Mouse (Mus musculus): Measurements from ENCODE around the gene Actn4.
A peak's percentile ranks its signal among the peaks of the same experiment; 100 is the strongest.

The Actn4 gene

DNA sequence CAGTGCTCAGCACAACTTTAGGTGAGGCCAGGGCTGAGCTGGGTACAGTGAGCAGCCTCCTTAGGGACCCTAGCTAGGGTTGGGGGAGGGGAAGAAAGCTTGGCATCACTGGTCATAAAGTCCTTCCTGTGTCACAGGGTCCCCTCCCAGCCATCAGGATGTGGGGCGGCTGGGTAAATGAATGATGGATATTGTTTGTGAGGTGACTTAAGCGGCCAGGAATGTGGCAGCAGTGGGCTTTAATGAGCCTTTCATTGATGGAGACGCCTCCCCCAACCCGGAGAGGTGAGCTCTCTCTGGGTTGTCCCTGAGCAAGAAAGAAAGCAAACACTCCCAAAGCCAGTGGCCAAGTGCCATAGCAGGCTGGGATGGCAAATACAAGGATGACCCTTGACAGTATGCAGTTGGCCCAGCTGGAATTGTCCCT lies 38.3 kb downstream of the Actn4 start:
- DNase-seq (ENCODE audit: low spot score): peak; percentile 61

DNA sequence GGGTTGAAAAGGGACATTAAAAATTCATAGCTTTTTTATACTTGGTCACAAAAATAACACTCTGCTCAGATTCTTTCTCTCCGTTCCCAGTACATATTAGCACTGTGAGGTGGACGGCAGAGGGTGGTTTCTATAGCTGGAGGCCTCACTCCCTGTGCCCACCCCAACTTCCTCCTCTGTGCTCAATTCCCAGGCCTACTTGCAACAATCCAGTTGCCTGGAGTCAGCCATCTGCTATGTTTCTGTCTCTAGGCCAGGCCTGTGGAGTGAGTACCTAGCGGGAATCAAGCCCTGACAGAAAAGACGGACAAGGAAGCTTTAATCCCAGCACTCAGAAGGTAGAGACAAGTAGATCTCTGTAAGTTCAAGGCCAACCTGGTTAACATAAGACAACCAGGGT lies 39.5 kb downstream of the Actn4 start:
- no peak for DNase-seq (ENCODE audit: low spot score)

DNA sequence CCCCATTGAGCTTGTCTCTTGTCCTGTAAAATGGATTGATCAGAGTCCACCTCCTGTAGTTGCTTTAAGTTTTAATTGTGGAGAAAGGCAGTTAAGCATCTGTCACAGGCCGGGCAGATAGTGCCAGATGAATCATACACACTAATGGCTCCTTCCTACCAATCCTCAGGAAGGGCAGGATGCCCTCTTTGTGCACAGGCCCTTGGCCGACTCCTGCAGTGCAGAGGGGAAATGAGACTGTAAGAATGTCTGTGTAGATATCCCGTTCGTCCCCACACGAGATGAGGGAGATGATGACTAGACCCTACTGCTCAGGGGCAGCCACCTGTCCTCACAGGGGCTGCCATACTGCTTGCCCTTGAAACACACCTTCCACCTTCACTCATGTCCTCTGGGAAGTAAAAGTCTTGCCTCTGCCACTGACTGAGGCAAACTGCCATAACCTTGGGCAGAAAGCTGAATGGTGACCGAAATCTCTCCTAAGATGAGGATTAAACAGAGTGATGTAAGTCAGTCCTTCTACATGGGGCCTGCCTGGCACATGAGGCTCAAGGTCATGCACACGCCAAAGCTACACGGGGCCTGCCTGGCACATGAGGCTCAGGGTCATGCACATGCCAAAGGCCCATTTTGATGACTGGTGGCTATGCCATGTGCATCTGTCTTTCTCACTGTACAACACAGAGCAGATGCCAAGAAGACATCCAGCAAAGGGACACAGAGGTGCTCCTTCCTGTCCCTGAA lies 40.2 kb downstream of the Actn4 start:
- DNase-seq (ENCODE audit: low spot score): no peak

DNA sequence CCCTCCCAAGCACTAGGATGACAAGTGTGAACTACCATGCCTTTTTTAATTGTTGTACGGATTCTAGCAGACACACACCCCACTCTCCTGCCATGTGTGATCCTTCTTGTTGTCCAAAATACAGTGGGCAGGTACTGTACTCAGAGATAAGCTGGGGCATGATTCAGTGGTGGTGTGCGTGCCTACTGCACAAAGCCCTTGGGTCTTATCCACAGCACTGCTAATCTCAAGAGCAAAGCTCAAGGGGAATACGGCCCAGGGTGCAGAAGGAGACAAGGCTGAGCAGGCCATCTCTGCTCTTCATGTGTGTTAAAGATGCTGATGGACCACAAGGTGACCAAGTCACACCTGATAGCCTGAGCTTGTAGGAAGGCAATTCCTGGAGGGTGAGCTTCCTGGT lies 41.0 kb downstream of the Actn4 start:
- DNase-seq (ENCODE audit: low spot score): no peak

DNA sequence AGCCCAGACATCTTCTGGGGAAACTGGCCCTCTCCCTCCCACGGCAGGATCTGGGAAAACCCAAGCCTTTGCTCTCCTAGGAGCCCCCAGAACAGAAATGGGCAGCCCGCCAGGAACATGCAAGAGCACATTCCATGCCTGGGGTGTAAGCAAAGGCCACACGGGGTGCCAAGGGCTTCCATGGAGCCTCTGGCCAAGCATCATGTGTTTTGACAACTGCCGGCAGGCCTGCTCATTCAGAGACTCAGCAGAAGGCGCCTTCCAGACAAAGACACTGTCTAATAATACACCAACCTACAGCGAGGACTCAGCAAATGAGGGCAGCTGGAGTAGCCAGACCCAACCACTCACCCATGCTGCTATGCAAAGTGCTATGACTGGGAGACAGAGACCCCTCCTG lies 42.3 kb downstream of the Actn4 start:
- DNase-seq (ENCODE audit: low spot score): peak; percentile 83

DNA sequence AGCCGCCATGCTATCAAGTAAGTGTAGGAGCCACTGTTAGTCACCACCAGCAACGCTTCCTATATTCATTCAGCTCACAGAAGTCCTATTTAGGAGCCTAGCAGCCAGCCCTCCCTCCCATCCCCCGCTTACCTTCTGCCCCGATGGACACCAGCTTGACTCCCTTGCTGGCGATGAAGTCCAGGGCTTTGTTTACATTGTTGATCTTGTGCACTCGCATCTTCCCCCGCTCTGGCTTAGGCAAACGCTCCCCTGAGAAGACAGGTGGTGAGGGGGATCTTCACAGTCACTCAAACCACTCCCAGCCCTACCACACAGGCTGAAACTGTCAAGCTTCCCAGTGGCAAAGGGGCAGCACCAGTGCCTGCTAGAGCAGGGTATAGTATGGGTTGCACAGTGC lies 43.6 kb downstream of the Actn4 start:
- peak; percentile 59 for DNase-seq (ENCODE audit: low spot score)

DNA sequence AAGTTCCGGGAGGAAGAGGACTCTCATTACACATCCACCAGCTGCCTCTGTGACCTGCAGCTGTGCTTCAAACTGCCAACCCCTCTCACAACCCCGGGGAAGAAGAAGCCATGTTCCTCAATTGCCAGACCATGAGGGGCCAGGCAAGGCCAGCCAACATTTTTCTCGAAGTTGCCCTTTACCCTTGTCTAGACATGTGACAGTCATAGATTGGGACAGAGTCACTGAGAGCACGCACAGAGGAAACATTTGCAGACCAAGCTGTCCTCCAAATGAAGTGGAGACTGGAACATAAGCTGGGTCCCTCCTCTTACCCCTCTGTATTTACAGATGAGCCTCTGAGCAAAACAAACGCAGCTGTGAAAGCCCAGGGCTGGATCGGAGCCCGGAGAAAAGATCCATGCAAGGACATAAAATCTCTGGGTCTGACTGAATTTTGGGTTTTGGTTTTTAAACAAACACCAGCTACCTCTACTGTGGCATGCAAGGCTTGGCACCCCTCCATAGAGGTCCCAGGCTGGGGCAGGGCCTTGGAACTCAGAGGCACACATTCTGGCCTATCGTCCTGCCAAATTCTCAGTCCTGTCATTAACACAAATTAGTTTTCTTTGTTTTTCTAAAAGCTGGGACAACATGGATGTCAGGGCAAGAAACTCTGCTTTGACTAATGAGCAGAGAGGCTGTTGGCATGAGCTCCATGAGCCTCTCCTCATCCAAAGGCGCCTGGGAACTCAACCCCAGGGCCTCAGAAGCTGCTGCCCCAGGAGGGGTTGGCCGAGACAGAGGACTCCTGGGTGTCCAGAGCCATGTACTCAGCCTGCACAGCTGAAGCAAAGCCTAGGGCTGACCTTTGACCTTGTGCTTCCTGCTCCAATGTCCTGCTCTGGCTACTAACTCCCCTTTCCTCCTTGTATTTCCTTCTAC lies 44.4 kb downstream of the Actn4 start:
- DNase-seq (ENCODE audit: low spot score): peak; percentile 71

DNA sequence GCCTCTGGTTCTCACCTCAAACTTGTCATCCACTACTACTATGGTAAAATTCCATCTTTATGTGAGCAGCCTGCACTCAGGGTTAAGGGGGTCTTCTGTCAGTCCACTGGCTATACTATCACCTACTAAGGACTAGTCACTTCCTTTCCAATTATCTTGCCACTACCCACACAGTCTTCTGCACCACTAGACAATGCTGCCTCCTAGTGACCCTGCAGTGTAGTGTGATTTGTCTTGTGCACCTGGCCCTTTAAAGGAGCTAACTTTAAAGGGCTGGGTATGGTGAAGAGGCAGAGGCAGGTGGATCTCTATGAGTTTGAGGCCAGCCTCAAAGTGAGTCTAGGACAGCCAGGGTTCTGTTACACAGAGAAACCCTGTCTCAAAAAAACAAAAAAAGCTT lies 45.6 kb downstream of the Actn4 start:
- no peak for DNase-seq (ENCODE audit: low spot score)

DNA sequence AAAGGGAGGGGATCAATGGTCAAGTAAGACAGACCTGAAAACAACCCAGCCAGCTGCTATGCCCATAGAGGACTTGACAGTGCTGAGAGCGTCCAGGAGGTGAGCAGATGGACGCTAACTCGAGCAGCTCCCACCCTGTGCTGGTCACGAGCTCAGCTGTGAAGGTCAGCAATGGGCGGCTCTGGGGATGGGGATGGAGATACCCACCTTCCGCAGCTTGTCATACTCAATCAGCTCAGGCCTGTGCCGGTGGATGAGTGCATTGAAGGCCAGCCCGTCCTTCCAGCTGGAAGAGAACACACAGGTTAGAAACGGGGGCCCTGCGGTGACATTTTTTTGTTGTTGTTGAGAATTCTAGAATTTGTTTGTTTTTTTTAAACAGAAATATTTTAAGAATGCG lies 49.0 kb downstream of the Actn4 start:
- DNase-seq (ENCODE audit: low spot score): no peak

DNA sequence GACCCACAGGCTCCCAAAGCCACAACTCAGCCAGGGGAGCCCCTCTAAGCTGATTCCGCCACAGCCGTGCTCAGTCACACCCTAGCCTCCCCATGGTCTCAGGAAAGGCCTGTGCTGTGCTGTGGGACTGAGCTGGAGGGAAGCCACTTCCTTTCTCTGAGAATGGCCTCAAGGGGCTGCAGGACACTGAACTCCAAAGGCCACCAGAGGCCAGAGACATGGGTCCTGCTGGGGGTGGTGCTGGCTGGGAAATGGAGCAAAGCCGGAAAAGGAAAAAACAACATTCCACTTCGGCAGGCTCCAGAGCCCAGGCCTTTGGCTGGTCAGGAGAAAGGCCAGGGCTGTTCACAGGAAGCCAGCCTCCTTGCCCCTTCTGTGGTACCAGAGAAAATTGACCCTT lies 50.5 kb downstream of the Actn4 start:
- DNase-seq (ENCODE audit: low spot score): peak; percentile 47

DNA sequence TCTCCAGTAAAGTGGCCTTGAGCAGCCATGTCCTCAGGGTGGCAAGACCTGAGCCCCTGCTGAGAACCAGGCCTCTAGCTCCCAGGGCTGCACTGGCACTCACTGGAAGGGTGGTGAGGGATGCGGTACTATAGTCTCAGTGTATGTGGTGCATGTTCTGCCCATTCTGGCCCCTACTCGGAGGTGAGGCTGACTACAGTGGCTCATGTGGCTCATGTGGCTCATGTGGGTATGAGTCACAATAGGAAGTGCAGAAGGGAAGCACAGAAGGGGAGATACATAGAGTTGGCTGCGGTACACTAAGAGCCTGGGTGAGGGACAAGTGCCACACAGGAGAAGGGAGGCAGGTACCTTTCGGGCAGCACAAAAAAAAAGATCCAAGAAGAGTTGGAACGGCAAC lies 54.9 kb downstream of the Actn4 start:
- DNase-seq (ENCODE audit: low spot score): no peak

DNA sequence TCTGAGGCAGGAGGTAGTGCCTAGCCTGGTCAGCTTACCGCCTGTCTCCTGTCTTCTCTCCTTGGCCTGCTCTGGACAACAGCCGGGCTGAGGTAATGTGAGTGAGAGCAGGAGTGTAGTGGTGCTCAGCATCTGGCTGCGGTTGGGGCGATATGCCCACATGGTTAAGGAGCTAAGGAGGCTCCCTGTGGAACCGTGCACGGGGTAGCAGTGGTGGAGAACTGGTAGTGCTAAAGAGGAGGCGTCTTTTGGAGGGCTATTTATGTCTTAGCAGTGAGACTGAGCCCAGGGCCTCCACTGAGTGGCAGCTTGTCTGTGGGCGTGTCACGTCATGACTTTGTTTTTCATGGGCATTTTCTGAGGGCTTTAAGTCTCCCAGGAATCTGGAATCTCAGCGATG lies 58.4 kb downstream of the Actn4 start:
- DNase-seq (ENCODE audit: low spot score): no peak

DNA sequence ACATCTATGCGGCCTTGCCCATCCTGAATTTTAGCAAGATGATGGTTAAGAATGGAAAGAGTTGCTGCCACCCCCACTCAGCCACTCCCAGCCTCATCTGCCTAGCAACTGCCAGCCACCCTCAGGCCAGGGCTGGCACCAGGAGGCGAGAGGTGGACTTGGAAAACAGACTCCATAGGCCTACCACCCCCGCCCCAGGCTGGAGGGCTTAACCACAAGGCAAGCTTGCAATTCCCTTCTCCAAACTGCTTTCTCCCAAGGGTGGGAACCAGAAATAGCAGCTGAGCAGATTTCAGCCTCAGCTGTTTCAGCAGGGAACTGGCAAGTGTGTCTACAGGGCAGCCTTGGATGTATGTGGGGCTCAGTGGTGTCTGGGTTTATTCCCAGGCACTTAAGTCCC lies 59.3 kb downstream of the Actn4 start:
- no peak for DNase-seq (ENCODE audit: low spot score)

DNA sequence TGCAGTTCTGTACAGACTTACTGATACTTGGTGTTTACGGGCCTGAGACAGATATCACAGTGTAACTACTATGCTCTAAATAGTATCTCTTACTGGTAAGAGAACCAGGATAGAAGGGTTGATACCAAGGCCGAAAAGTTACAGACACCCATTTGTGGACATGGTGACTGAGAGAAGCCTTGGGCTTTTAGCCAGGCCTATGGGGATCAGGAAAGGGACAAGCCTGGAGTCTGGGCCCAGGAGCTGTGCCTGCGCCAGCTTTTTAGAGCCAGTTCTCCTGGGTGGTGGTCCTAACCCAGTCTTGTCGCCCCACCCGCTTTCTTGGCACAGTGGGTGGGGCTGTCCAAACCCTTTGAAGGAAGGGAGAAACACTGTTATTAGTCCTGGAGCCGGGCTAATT lies 60.0 kb downstream of the Actn4 start:
- no peak for DNase-seq (ENCODE audit: low spot score)

DNA sequence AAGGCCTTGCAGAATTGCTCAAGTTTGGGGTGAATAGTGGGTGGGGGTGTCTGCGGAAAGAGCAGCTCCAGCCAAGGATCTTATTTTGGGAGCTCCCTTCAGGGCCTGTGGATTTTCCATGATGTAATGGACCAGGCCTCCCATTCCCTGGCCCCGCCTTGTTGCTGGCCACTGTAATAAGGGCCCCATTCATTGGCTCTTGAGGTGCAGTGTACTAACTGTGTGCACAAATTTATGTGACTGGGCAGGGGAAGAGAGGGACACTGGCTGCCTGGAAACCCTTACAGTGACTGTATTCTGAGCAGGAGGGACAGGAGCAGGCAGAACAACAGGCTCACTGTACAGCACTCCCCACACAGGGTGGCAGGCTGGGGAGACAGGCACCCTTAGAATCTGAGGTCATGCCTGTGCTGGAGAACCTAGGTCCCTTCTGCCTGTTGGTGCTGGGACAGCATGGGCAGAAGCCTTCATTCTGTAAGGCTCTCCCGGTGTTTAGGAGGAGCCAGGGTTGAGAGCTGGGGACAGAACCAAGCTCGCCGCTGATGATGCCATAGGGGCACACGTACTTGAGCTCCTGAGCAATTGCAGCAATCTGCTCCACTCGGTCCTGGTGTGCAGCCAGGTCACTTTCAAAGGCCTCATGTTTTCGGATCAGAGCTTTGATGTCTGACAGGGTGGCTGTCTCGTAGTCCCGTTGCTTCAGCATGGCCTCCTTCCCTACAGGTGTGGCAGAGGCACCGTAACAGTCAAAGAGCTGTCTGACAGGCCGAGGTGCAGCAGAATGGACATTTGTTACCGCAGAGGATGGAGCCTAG lies 60.6 kb downstream of the Actn4 start:
- no peak for DNase-seq (ENCODE audit: low spot score)

DNA sequence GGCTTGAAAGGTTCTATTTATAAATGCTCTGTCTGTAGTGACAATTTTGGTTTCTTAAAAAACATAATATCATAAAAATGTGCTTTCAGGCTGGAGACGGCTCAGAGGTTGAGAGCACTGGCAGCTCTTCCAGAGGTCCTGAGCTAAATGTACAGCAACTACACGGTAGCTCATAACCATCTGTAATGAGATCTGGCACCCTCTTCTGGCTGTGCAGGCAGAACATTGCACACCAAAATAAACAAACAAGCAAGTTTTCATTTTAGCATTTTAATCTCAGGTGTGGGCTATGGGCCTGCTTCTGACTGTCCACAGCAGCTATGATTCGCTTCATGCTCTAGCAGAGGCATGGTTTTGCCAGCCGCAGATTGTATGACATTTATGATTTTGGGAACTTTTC lies 62.2 kb downstream of the Actn4 start:
- no peak for DNase-seq (ENCODE audit: low spot score)

DNA sequence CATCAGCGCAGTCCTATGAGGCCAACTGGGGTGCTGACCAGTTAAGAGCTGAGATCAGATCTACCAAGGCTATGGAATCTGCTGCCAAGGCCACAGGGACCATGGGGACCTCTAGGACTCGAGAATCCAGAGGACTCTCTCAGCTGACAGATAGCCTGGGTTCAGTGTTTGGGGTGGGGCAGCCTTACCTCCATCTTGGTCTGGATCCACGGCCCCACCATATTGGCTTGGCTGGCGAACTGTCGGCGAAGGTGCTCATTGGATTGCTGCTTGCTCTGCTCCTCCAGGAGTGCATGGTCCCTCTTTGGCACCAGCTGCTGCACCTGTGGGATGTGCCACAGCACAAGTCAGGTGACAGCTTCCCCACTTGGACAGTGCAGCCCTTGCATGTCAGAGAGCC lies 64.5 kb downstream of the Actn4 start:
- no peak for DNase-seq (ENCODE audit: low spot score)

DNA sequence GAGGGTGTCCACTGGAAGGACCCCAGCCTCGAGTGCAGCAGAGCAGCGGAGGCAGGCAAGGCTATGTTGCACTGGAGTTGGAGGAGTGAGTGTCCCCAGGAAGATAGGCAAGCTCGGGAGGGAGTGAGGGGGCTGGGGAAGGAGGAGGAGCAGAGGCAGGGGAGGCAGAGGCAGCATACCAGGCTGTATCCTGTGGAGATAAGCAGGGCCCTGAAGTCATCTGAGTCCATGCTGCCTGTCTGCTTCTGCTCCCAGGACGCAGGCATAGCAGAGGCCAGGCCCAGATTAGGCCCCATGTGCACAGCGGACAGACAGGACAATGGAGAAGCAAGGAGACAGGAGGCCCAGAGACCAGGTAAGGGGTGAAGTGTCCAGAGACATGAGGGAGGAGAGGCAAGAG lies 67.2 kb downstream of the Actn4 start:
- peak; percentile 67 for DNase-seq (ENCODE audit: low spot score)

DNA sequence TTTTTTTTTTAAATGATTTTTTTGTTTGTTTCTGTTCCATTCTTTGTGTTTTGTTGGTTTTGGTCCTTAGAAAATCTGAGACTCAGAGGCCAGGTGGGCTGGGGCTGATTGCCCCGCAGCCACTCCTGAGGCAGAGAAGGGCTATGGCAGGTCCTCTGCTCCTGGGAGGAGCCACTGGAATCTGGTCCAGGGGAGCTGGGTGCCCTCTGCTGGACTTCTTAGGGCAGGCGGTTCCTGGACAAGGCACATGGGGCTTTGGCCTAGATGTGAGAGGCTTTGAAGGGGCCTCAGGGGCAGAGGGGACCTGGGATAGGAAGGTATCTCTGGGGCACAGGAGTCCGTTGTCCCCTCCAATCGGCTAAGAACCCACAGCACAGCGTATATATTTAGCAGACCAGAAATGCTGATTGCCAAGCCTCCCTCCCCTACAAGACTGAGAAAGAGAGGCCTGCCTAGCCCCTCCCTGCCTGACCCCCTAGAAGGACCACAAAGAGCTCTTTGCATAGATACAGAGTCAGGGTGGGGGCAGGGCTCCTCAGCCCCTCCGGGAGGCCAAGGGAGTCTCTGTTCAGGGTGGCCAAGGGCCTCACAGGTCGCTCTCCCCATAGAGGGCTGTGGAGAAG lies 68.4 kb downstream of the Actn4 start:
- peak; percentile 50 for DNase-seq (ENCODE audit: low spot score)

DNA sequence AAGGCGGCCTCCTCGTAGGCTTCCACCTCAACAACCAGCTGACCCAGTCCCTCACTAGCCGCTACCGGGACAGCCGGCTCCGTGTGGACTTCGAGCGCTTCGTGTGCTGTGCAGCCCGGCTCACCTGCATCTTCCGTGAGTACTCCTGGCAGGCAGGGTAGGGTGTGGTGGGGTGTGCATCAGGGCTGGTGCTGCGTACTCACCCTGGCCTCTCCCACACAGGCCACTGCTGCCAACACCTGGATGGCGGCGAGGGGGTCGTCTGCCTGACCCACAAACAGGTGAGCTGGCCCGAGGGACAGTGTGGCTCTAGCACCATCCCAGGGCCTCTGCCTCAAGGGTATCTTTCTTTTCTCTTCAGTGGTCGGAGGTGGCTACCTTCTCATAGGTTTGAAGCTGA lies 69.5 kb downstream of the Actn4 start:
- no peak for DNase-seq (ENCODE audit: low spot score)

DNA sequence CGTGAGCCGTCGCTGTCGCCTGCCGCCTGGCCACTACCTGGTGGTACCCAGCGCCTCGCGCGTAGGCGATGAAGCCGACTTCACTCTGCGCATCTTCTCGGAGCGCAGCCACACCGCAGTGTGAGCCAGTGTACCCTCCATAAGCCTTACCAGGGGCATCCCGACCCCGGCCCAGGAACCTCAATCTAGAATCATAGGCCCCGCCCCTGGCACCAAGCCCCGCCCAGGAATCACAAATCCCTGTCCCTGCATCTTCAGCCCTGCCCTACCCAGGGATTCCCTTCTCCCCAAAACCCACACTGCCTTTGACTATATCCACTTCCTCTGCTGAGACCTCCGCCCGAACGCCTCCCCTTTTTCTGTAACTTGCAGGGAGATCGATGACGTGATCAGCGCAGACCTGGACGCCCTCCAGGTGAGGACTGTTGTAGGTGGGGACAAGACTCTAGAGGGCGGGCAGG lies 73.4 kb downstream of the Actn4 start:
- no peak for DNase-seq (ENCODE audit: low spot score)

DNA sequence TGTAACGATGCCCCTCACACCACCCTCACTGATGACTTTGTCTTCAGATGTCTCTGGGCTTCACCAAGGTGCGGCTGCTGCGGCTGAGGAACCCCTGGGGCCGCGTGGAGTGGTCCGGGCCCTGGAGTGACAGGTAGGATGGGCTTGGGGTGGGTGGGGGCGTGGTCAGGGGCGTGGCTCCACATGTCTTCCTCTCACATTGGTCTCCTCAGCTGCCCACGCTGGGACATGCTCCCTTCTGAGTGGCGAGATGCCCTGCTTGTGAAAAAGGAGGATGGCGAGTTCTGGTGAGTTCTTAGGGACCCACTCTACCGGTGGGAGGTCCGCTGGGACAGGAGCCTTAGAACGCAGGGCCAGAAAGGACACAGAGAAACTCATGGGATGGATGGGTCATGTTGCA lies 75.7 kb downstream of the Actn4 start:
- DNase-seq (ENCODE audit: low spot score): no peak

Measured in yolk sac, embryonic 10.5 days (tissue).